Mouse (Mus musculus): ENCODE data around the gene Zfp882. TPM values are rescaled to one million over a fixed set of nuclear protein-coding genes. Genes with fewer than 3 reads are reported as not detected.
A peak's percentile ranks its signal among the peaks of the same experiment; 100 is the strongest.

Gene Zfp882
- total and polyA plus RNA-seq, 2 experiments from 2014 or later, result 6.8 to 14.6 TPM

GRCm38 (mm10) chr8:71906809-71907208, 1.6 kb upstream of the Zfp882 start:
- ATAC-seq (ENCODE audit: low FRiP score) (no peak), DNase-seq (ENCODE audit: low spot score) (no peak)
- WGBS, result 94% methylated on average over 1 of the region's 1 CpGs
- no peaks in the 10 kb centered on the region for H3K9me3 ChIP-seq (ENCODE audit: low read length)
- no peak for TF ChIP-seq CTCF (IDR thresholded peaks at IDR 0.05)
- no peak overlapping the region for H3K9ac ChIP-seq (replicated peaks; ENCODE audit: low read length, poor library complexity, severe bottlenecking)
- H3K36me3 ChIP-seq (ENCODE audit: insufficient read depth, low read length), result no peaks in the 10 kb centered on the region
- no peaks in the 10 kb centered on the region for H3K27me3 ChIP-seq (ENCODE audit: insufficient read depth, low read length)
- no peak overlapping the region for H3K27ac ChIP-seq (ENCODE audit: low read depth, low read length)
- H3K4me3 ChIP-seq (ENCODE audit: low read depth, low read length), result no peak overlapping the region
- no peak overlapping the region for H3K4me2 ChIP-seq (ENCODE audit: low read depth, low read length, poor library complexity, severe bottlenecking)
- no peaks in the 10 kb centered on the region for H3K4me1 ChIP-seq (ENCODE audit: insufficient read depth, low read length)

- Histone ChIP-seq H3K4me3 (ENCODE audit: low read depth, low read length) (peak overlapping the region; percentile 80), H3K27ac (ENCODE audit: low read depth, low read length) (peak overlapping the region; percentile 99), H3K4me1 (ENCODE audit: insufficient read depth, low read length) (no peaks in the 10 kb centered on the region), H3K4me2 (ENCODE audit: low read depth, low read length, poor library complexity, severe bottlenecking) (peak overlapping the region; percentile 65), H3K9ac (replicated peaks; ENCODE audit: low read length, poor library complexity, severe bottlenecking) (no peak overlapping the region), H3K9me3 (ENCODE audit: low read length) (no peaks in the 10 kb centered on the region), H3K27me3 (ENCODE audit: insufficient read depth, low read length) (no peaks in the 10 kb centered on the region), H3K36me3 (ENCODE audit: insufficient read depth, low read length) (no peaks in the 10 kb centered on the region)
- ATAC-seq (ENCODE audit: low FRiP score) (no peak; the same call in 1 of the 2 replicates), DNase-seq (ENCODE audit: low spot score) (no peak)
- 94% methylated on average over 5 of the region's 5 CpGs for WGBS
- no peak for TF ChIP-seq CTCF (IDR thresholded peaks at IDR 0.05)
These were observed 580 bp upstream of the Zfp882 start for GRCm38 (mm10) chr8:71907798-71908257.

GRCm38 (mm10) chr8:71912286-71912685, 3.9 kb downstream of the Zfp882 start:
- no peak for ATAC-seq (ENCODE audit: low FRiP score)
- no peak for DNase-seq (ENCODE audit: low spot score)
- H3K4me3 ChIP-seq (ENCODE audit: low read depth, low read length), result no peak overlapping the region
- H3K4me2 ChIP-seq (ENCODE audit: low read depth, low read length, poor library complexity, severe bottlenecking), result no peak overlapping the region
- TF ChIP-seq CTCF (IDR thresholded peaks at IDR 0.05), result no peak
- H3K9ac ChIP-seq (replicated peaks; ENCODE audit: low read length, poor library complexity, severe bottlenecking), result no peak overlapping the region
- no peak overlapping the region for H3K27ac ChIP-seq (ENCODE audit: low read depth, low read length)
- no peaks in the 10 kb centered on the region for H3K4me1 ChIP-seq (ENCODE audit: insufficient read depth, low read length)
- peaks cover 18% of the 10 kb centered on the region; the same call in 1 of the 2 replicates for H3K36me3 ChIP-seq (ENCODE audit: insufficient read depth, low read length)
- 92% methylated on average over 2 of the region's 2 CpGs for WGBS
- no peaks in the 10 kb centered on the region for H3K27me3 ChIP-seq (ENCODE audit: insufficient read depth, low read length)
- no peaks in the 10 kb centered on the region for H3K9me3 ChIP-seq (ENCODE audit: low read length)

GRCm38 (mm10) chr8:71922567-71923401, 14.4 kb downstream of the Zfp882 start:
- no peaks in the 10 kb centered on the region for H3K27me3 ChIP-seq (ENCODE audit: insufficient read depth, low read length)
- ATAC-seq (ENCODE audit: low FRiP score) (peak; percentile 100), DNase-seq (ENCODE audit: low spot score) (peak; percentile 97)
- 0 out of 2 replicates have a peak, but pooled peaks cover 6% of the 10 kb centered on the region for H3K4me1 ChIP-seq (ENCODE audit: insufficient read depth, low read length)
- peak overlapping the region; percentile 91 for H3K27ac ChIP-seq (ENCODE audit: low read depth, low read length)
- whole genome bisulfite sequencing, result under 1% methylated on average over 55 of the region's 57 CpGs
- H3K4me2 ChIP-seq (ENCODE audit: low read depth, low read length, poor library complexity, severe bottlenecking), result peak overlapping the region; percentile 64
- no peaks in the 10 kb centered on the region for H3K9me3 ChIP-seq (ENCODE audit: low read length)
- peak overlapping the region; percentile 66 for H3K4me3 ChIP-seq (ENCODE audit: low read depth, low read length)
- no peak for TF ChIP-seq CTCF (IDR thresholded peaks at IDR 0.05)
- H3K36me3 ChIP-seq (ENCODE audit: insufficient read depth, low read length), result peaks cover 5% of the 10 kb centered on the region
- H3K9ac ChIP-seq (replicated peaks; ENCODE audit: low read length, poor library complexity, severe bottlenecking), result peak overlapping the region; percentile 68

- H3K9me3 ChIP-seq (ENCODE audit: low read length), result no peaks in the 10 kb centered on the region
- no peak overlapping the region for H3K4me3 ChIP-seq (ENCODE audit: low read depth, low read length)
- no peak for DNase-seq (ENCODE audit: low spot score)
- 99% methylated on average over 5 of the region's 5 CpGs for whole genome bisulfite sequencing
- H3K27ac ChIP-seq (ENCODE audit: low read depth, low read length), result no peak overlapping the region
- no peak overlapping the region for H3K4me2 ChIP-seq (ENCODE audit: low read depth, low read length, poor library complexity, severe bottlenecking)
- H3K9ac ChIP-seq (replicated peaks; ENCODE audit: low read length, poor library complexity, severe bottlenecking), result no peak overlapping the region
- ATAC-seq (ENCODE audit: low FRiP score), result no peak
- H3K36me3 ChIP-seq (ENCODE audit: insufficient read depth, low read length), result peaks cover 14% of the 10 kb centered on the region
- H3K27me3 ChIP-seq (ENCODE audit: insufficient read depth, low read length), result no peaks in the 10 kb centered on the region
- 0 out of 2 replicates have a peak, but pooled peaks cover 6% of the 10 kb centered on the region for H3K4me1 ChIP-seq (ENCODE audit: insufficient read depth, low read length)
- no peak for TF ChIP-seq CTCF (IDR thresholded peaks at IDR 0.05)
These were observed 17.4 kb downstream of the Zfp882 start for GRCm38 (mm10) chr8:71925791-71926190.

- Histone ChIP-seq H3K4me1 (ENCODE audit: insufficient read depth, low read length) (0 out of 2 replicates have a peak, but pooled peaks cover 6% of the 10 kb centered on the region), H3K4me3 (ENCODE audit: low read depth, low read length) (no peak overlapping the region), H3K4me2 (ENCODE audit: low read depth, low read length, poor library complexity, severe bottlenecking) (no peak overlapping the region), H3K36me3 (ENCODE audit: insufficient read depth, low read length) (peaks cover 16% of the 10 kb centered on the region), H3K27me3 (ENCODE audit: insufficient read depth, low read length) (no peaks in the 10 kb centered on the region), H3K9me3 (ENCODE audit: low read length) (no peaks in the 10 kb centered on the region), H3K27ac (ENCODE audit: low read depth, low read length) (no peak overlapping the region), H3K9ac (replicated peaks; ENCODE audit: low read length, poor library complexity, severe bottlenecking) (no peak overlapping the region)
- WGBS, result 93% methylated on average over 3 of the region's 3 CpGs
- ATAC-seq (ENCODE audit: low FRiP score) (no peak), DNase-seq (ENCODE audit: low spot score) (no peak)
- no peak for TF ChIP-seq CTCF (IDR thresholded peaks at IDR 0.05)
These were observed 18.1 kb downstream of the Zfp882 start for GRCm38 (mm10) chr8:71926551-71926950.

Measured in midbrain, postnatal 0 days (tissue).